Mouse (Mus musculus) central nervous system, embryonic 14 days (tissue): ENCODE results near the gene Map1lc3a. TPM values are rescaled to one million over a fixed set of nuclear protein-coding genes. Genes with fewer than 3 reads are reported as not detected.

Experiments
- polyA plus RNA-seq: library from polyadenylated mRNA; depleted of rRNA; stranded (reverse); fragments of >200 nt; gene quantifications from 2 replicates; pipeline ENCODE4 v1.2.3, GENCODE M21; 2012; rRNA removed

Map1lc3a gene
- polyA plus RNA-seq = 201 and 225 TPM in 2 replicates

GRCm38 (mm10) chr2:155276195-155276594, at the start of gene Map1lc3a:
TSS of gene Map1lc3a (plus strand) at chr2:155276297.

GRCm38 (mm10) chr2:155236362-155236992, 39.6 kb upstream of the Map1lc3a start, which contains the start of gene Dynlrb1:
TSS of gene Dynlrb1 (plus strand) at chr2:155236533.

Other genes with a start within 250 kb of the Map1lc3a start
- gene Ahcy, start 201.8 kb upstream of the Map1lc3a start, polyA plus RNA-seq = 81.6 and 82.8 TPM in 2 replicates
- 25.5 and 25.7 TPM in 2 replicates for gene Itch, start 142.8 kb upstream of the Map1lc3a start, polyA plus RNA-seq
- gene Dynlrb1, start 39.8 kb upstream of the Map1lc3a start, polyA plus RNA-seq = 713 and 731 TPM in 2 replicates
- gene Pigu, start 81.1 kb downstream of the Map1lc3a start, polyA plus RNA-seq = 50.4 and 51.8 TPM in 2 replicates
- 109 and 119 TPM in 2 replicates for gene Trp53inp2, start 104.8 kb downstream of the Map1lc3a start, polyA plus RNA-seq
- gene Ncoa6, start 197.6 kb downstream of the Map1lc3a start, polyA plus RNA-seq = 64.2 and 67.5 TPM in 2 replicates
- gene Acss2, start 241.7 kb downstream of the Map1lc3a start, polyA plus RNA-seq = 27.5 and 28.7 TPM in 2 replicates
- gene Ggt7, start 241.9 kb downstream of the Map1lc3a start, polyA plus RNA-seq = 118 and 132 TPM in 2 replicates